Mouse (Mus musculus) heart, embryonic 14.5 days (tissue): Measurements from ENCODE around the gene Kank1. TPM values are rescaled to one million over a fixed set of nuclear protein-coding genes. Genes with fewer than 3 reads are reported as not detected.

Experiments used
- polyA plus RNA-seq: library from polyadenylated mRNA; unstranded; fragments of >200 nt; fragmentation: Nextera tagmentation; extraction: Ambion mirVana; gene quantifications from 2 replicates; pipeline ENCODE4 v1.2.1, GENCODE M21; 2014

Kank1 gene
- polyA plus RNA-seq, 1 experiment from 2014 or later = 46.4 TPM

Other genes starting within 250 kb of the Kank1 start
- gene Dock8, start 237.4 kb upstream of the Kank1 start, polyA plus RNA-seq = 2.9 and 4.6 TPM in 2 replicates